Mouse (Mus musculus): Measurements from ENCODE around the gene Mfn1. TPM values are rescaled to one million over a fixed set of nuclear protein-coding genes. Genes with fewer than 3 reads are reported as not detected.

Gene Mfn1
- total RNA-seq (2014; rRNA removed) (39.7 and 45.0 TPM in 2 replicates), polyA plus RNA-seq (2012; rRNA removed) (10.1 and 11.6 TPM in 2 replicates)

DNA sequence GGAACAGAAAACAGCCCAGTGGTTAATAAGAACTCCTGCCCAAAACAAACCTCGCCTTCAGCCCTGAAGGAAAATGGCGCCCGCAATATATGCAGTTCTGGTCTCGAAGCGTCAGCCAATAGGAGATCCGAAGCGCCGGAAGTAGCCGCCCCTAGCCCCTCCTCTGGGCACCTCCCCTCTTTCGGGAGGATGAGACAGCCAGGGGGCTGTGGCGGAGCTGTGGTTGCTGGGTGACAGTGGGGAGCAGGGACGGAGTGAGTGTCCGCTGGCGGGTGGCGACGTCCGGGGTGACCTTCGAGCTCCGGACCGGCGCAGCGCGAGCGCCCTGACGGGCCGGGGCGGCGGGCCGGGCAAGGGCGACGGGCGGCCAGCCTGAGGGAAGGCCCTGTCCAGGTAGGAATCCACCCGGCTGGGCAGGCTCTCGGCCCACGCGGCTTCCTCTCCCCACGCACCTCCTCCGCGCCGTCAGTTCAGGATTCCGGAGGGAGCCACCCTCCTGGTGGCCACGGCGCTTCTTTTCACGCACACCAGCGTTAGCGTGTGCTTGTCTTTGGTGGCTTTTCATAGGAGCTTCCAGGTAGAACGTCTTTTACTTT is at the start of gene Mfn1:
Gene Mfn1 (plus strand): TSS at position 163 of the 596 bp plus-strand sequence.
- H3K27me3 ChIP-seq (ENCODE audit: control insufficient read depth, insufficient read depth, low read length), result no peaks in the 10 kb centered on the region
- 1% methylated on average over 47 of the region's 47 CpGs for WGBS

DNA sequence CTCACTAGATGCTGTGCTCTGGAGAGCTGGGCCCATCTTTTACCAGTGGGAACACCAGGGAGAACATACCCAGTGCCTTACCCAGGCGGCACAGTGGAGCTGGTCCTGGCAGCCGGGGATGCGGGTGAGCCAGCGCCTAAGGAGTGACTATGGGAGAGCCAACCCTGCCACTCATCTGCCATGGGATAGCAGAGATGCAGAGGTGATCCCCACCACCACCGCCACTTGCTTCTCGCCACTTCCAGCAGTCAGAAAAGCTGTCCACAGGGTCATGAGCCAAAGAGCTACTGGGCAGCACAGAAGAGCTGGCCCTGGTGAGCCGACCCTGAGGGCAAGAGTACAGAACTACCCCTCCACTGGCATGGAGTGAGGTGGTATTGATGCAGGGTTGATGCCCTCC is 49.3 kb upstream of the Mfn1 start:
- Histone ChIP-seq H3K9ac (ENCODE audit: low read depth, low read length) (no peak overlapping the region), H3K4me1 (ENCODE audit: control insufficient read depth, insufficient read depth, low read length) (no peaks in the 10 kb centered on the region), H3K79me2 (ENCODE audit: control insufficient read depth, insufficient read depth, low read length) (no peaks in the 10 kb centered on the region), H3K4me3 (ENCODE audit: insufficient read depth, low read depth, low read length) (no peak overlapping the region), H3K27me3 (ENCODE audit: control insufficient read depth, insufficient read depth, low read length) (no peaks in the 10 kb centered on the region), H3K36me3 (ENCODE audit: control insufficient read depth, insufficient read depth, low read length) (no peaks in the 10 kb centered on the region), H3K27ac (replicated peaks; ENCODE audit: insufficient read depth, low read depth, low read length) (no peak overlapping the region)
- TF ChIP-seq POLR2A (IDR thresholded peaks at IDR 0.05; ENCODE audit: extremely low read depth, insufficient read depth, low read length), result no peak
- TF ChIP-seq CTCF (IDR thresholded peaks at IDR 0.05; ENCODE audit: low read depth, low read length), result no peak
- 77% methylated on average over 7 of the region's 7 CpGs for WGBS
- DNase-seq (ENCODE audit: extremely low read depth, low read depth, low spot score), result peak; percentile 8

More for the DNA sequence above, at the start of gene Mfn1:
- Histone ChIP-seq H3K36me3 (ENCODE audit: control insufficient read depth, insufficient read depth, low read length) (peaks cover 13% of the 10 kb centered on the region), H3K9ac (ENCODE audit: low read depth, low read length) (peak within 1 kb of the TSS; percentile 92), H3K27ac (replicated peaks; ENCODE audit: insufficient read depth, low read depth, low read length) (peak within 1 kb of the TSS; percentile 85), H3K79me2 (ENCODE audit: control insufficient read depth, insufficient read depth, low read length) (peaks cover 9% of the 10 kb centered on the region; the same call in 1 of the 2 replicates), H3K4me3 (ENCODE audit: insufficient read depth, low read depth, low read length) (peak within 1 kb of the TSS; percentile 85), H3K4me1 (ENCODE audit: control insufficient read depth, insufficient read depth, low read length) (peaks cover 4% of the 10 kb centered on the region)
- DNase-seq (ENCODE audit: extremely low read depth, low read depth, low spot score), result peak; percentile 92
- TF ChIP-seq CTCF (IDR thresholded peaks at IDR 0.05; ENCODE audit: low read depth, low read length), result no peak
- TF ChIP-seq POLR2A (IDR thresholded peaks at IDR 0.05; ENCODE audit: extremely low read depth, insufficient read depth, low read length), result peak; percentile 86

DNA sequence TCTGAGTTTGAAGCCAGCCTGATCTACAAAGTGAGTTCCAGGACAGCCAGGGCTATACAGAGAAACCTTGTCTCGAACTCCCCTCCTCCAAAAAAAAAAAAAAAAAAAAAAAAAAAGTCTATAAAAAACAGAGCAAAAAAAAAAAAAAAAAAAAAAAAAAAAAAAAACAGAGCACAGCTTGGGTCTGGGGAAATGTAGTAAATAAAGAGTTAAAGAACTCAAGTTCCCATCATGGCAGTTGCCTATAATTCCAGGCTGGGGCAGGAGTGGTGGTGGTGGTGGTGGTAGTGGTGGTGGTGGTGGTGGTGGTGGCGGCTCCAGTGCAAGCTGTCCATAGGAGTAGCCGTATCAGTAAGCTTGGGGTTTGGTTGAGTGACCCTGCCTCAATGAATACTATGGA is 46.2 kb upstream of the Mfn1 start:
- Histone ChIP-seq H3K4me1 (ENCODE audit: control insufficient read depth, insufficient read depth, low read length) (no peaks in the 10 kb centered on the region), H3K27me3 (ENCODE audit: control insufficient read depth, insufficient read depth, low read length) (no peaks in the 10 kb centered on the region), H3K4me3 (ENCODE audit: insufficient read depth, low read depth, low read length) (no peak overlapping the region), H3K36me3 (ENCODE audit: control insufficient read depth, insufficient read depth, low read length) (no peaks in the 10 kb centered on the region), H3K79me2 (ENCODE audit: control insufficient read depth, insufficient read depth, low read length) (no peaks in the 10 kb centered on the region), H3K9ac (ENCODE audit: low read depth, low read length) (no peak overlapping the region), H3K27ac (replicated peaks; ENCODE audit: insufficient read depth, low read depth, low read length) (no peak overlapping the region)
- TF ChIP-seq POLR2A (IDR thresholded peaks at IDR 0.05; ENCODE audit: extremely low read depth, insufficient read depth, low read length) (no peak), CTCF (IDR thresholded peaks at IDR 0.05; ENCODE audit: low read depth, low read length) (no peak)
- no peak for DNase-seq (ENCODE audit: extremely low read depth, low read depth, low spot score)
- 89% methylated on average over 3 of the region's 3 CpGs for WGBS

DNA sequence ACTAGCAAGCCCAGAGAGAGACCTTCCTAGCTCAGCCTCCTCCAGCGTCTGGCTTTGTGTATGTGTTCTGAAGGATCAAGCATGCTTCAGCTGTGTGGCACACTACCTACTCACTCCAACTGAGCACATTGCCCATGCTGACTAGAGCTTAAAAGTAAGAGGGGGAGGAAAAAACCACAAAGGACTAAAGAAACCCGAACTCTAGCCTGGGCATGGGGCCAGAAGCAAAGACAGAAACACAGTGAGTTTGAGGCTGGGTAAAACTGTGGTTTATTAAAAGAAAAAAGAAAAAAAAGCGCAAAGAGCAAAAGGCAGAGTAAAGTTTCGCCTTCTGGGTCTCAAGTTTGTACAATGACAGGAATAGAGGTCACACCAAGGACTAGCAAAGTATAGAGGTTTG is 42.7 kb upstream of the Mfn1 start:
- 66% methylated on average over 4 of the region's 4 CpGs for WGBS
- no peak overlapping the region for H3K9ac ChIP-seq (ENCODE audit: low read depth, low read length)
- no peak for TF ChIP-seq POLR2A (IDR thresholded peaks at IDR 0.05; ENCODE audit: extremely low read depth, insufficient read depth, low read length)
- TF ChIP-seq CTCF (IDR thresholded peaks at IDR 0.05; ENCODE audit: low read depth, low read length), result no peak
- no peak overlapping the region for H3K27ac ChIP-seq (replicated peaks; ENCODE audit: insufficient read depth, low read depth, low read length)
- H3K4me3 ChIP-seq (ENCODE audit: insufficient read depth, low read depth, low read length), result no peak overlapping the region
- no peak for DNase-seq (ENCODE audit: extremely low read depth, low read depth, low spot score)
- H3K27me3 ChIP-seq (ENCODE audit: control insufficient read depth, insufficient read depth, low read length), result no peaks in the 10 kb centered on the region
- H3K36me3 ChIP-seq (ENCODE audit: control insufficient read depth, insufficient read depth, low read length), result no peaks in the 10 kb centered on the region
- H3K79me2 ChIP-seq (ENCODE audit: control insufficient read depth, insufficient read depth, low read length), result no peaks in the 10 kb centered on the region
- H3K4me1 ChIP-seq (ENCODE audit: control insufficient read depth, insufficient read depth, low read length), result no peaks in the 10 kb centered on the region

DNA sequence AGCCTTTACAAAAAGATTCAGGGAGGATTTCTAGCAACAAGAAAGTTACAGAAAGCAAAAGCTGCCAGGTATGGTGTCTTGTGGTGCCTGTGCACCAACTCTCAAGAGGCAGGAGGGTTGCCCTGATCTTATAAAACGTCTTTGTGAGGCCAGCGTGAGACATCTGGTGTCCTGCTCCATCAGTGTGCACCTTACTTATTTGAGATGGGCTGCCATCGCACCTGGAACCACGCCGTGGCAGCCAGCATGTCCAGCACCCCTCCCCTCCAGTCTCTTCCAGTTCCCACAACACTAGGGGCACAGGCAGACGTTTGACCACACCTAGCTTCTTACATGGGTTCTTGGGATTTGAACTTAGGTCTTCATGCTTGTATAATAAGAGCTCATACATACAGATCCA is 41.1 kb upstream of the Mfn1 start:
- Histone ChIP-seq H3K27ac (replicated peaks; ENCODE audit: insufficient read depth, low read depth, low read length) (no peak overlapping the region), H3K27me3 (ENCODE audit: control insufficient read depth, insufficient read depth, low read length) (no peaks in the 10 kb centered on the region), H3K36me3 (ENCODE audit: control insufficient read depth, insufficient read depth, low read length) (no peaks in the 10 kb centered on the region), H3K79me2 (ENCODE audit: control insufficient read depth, insufficient read depth, low read length) (no peaks in the 10 kb centered on the region), H3K9ac (ENCODE audit: low read depth, low read length) (no peak overlapping the region), H3K4me1 (ENCODE audit: control insufficient read depth, insufficient read depth, low read length) (peaks cover 11% of the 10 kb centered on the region), H3K4me3 (ENCODE audit: insufficient read depth, low read depth, low read length) (no peak overlapping the region)
- WGBS, result 88% methylated on average over 6 of the region's 6 CpGs
- TF ChIP-seq POLR2A (IDR thresholded peaks at IDR 0.05; ENCODE audit: extremely low read depth, insufficient read depth, low read length) (no peak), CTCF (IDR thresholded peaks at IDR 0.05; ENCODE audit: low read depth, low read length) (no peak)
- DNase-seq (ENCODE audit: extremely low read depth, low read depth, low spot score), result no peak

Measured in liver, adult 2 months (tissue).